Mouse (Mus musculus) ES-CJ7 (cell line): Measurements from ENCODE around the gene Lsamp.

ENCODE experiments used
- DNase-seq: peaks from one replicate; pipeline ENCODE4 v3.0.0; 2011; ENCODE audit warnings: low read depth, low spot score

Gene Lsamp

GRCm38 (mm10) chr16:39984205-39984634, at the start of gene Lsamp:
Gene Lsamp, plus strand, starts transcription at chr16:39984361.
- peak; percentile 73 for DNase-seq

GRCm38 (mm10) chr16:39957686-39958085, 26.5 kb upstream of the Lsamp start:
- no peak for DNase-seq

- DNase-seq, result no peak
These were observed 11.4 kb upstream of the Lsamp start for GRCm38 (mm10) chr16:39972712-39973111.

- peak; percentile 35 for DNase-seq
These were observed 602 bp downstream of the Lsamp start for GRCm38 (mm10) chr16:39984635-39985291.

GRCm38 (mm10) chr16:39988466-39988865, 4.3 kb downstream of the Lsamp start:
- DNase-seq, result no peak

- DNase-seq, result no peak
These were observed 10.7 kb downstream of the Lsamp start for GRCm38 (mm10) chr16:39994821-39995220.

- DNase-seq, result no peak
These were observed 24.6 kb downstream of the Lsamp start for GRCm38 (mm10) chr16:40008800-40009199.

GRCm38 (mm10) chr16:40011106-40011505, 26.9 kb downstream of the Lsamp start:
- no peak for DNase-seq

GRCm38 (mm10) chr16:40022611-40023010, 38.5 kb downstream of the Lsamp start:
- no peak for DNase-seq

- no peak for DNase-seq
These were observed 52.6 kb downstream of the Lsamp start for GRCm38 (mm10) chr16:40036719-40037118.

- DNase-seq, result no peak
These were observed 75.4 kb downstream of the Lsamp start for GRCm38 (mm10) chr16:40059546-40059945.

GRCm38 (mm10) chr16:40059968-40060367, 75.8 kb downstream of the Lsamp start:
- DNase-seq, result no peak

- no peak for DNase-seq
These were observed 76.3 kb downstream of the Lsamp start for GRCm38 (mm10) chr16:40060491-40060890.

- DNase-seq, result no peak
These were observed 91.4 kb downstream of the Lsamp start for GRCm38 (mm10) chr16:40075556-40075955.

- DNase-seq, result peak; percentile 4
These were observed 96.1 kb downstream of the Lsamp start for GRCm38 (mm10) chr16:40080224-40080623.

- DNase-seq, result no peak
These were observed 120.2 kb downstream of the Lsamp start for GRCm38 (mm10) chr16:40104329-40104728.

- DNase-seq, result no peak
These were observed 198.8 kb downstream of the Lsamp start for GRCm38 (mm10) chr16:40182918-40183317.

GRCm38 (mm10) chr16:40187987-40188590, 203.9 kb downstream of the Lsamp start:
- DNase-seq, result no peak

- DNase-seq, result no peak
These were observed 210.2 kb downstream of the Lsamp start for GRCm38 (mm10) chr16:40194401-40194800.

GRCm38 (mm10) chr16:40194839-40195238, 210.7 kb downstream of the Lsamp start:
- no peak for DNase-seq

GRCm38 (mm10) chr16:40228627-40229026, 244.5 kb downstream of the Lsamp start:
- no peak for DNase-seq

- DNase-seq, result no peak
These were observed 248.9 kb downstream of the Lsamp start for GRCm38 (mm10) chr16:40233066-40233465.

GRCm38 (mm10) chr16:40234151-40234895, 250.2 kb downstream of the Lsamp start:
- DNase-seq, result no peak
